Mouse (Mus musculus) hindbrain, embryonic 11.5 days (tissue): ENCODE measurements around the gene Mdm4. TPM values are rescaled to one million over a fixed set of nuclear protein-coding genes. Genes with fewer than 3 reads are reported as not detected.

ENCODE experiments used
- ATAC-seq: fragments of 200-750 bp; cut with Nextera tagmentation; 2 replicates; pipeline ENCODE4 v1.8.0; 2017; ENCODE audit warnings: mild to moderate bottlenecking, moderate TSS enrichment, moderate library complexity; ENCODE audit not compliant: low FRiP score
- DNase-seq: peaks from one replicate; pipeline ENCODE4 v3.0.0-alpha.2; 2015; ENCODE audit warnings: low spot score
- H3K27ac ChIP-seq: fragments of 300-500 bp; sonication (generic); 2 replicates; pipeline ENCODE4 v1.5.1; 2014; ENCODE audit warnings: mild to moderate bottlenecking, low read depth, low read length
- H3K27me3 ChIP-seq: fragments of 300-500 bp; sonication (generic); 2 replicates; pipeline ENCODE4 v1.6.1; 2014; ENCODE audit warnings: mild to moderate bottlenecking, low read length, moderate library complexity, mixed read lengths; ENCODE audit not compliant: control insufficient read depth, insufficient read depth
- H3K36me3 ChIP-seq: fragments of 300-500 bp; sonication (generic); 2 replicates; pipeline ENCODE4 v1.6.1; 2014; ENCODE audit warnings: mild to moderate bottlenecking, low read length, moderate library complexity, mixed read lengths; ENCODE audit not compliant: control insufficient read depth, insufficient read depth
- H3K4me1 ChIP-seq: fragments of 300-500 bp; sonication (generic); replicated peaks from 2 replicates; pipeline ENCODE4 v1.6.1; 2014; ENCODE audit warnings: low read length, mixed read lengths; ENCODE audit not compliant: control insufficient read depth, insufficient read depth
- H3K4me2 ChIP-seq: fragments of 300-500 bp; sonication (generic); replicated peaks from 2 replicates; pipeline ENCODE4 v1.6.1; 2014; ENCODE audit warnings: mild to moderate bottlenecking, low read depth, low read length
- H3K4me3 ChIP-seq: fragments of 300-500 bp; sonication (generic); 2 replicates; pipeline ENCODE4 v1.5.1; 2014; ENCODE audit warnings: low read depth, low read length
- H3K9ac ChIP-seq: fragments of 300-500 bp; sonication (generic); 2 replicates; pipeline ENCODE4 v1.6.1; 2014; ENCODE audit warnings: low read depth, low read length
- H3K9me3 ChIP-seq: fragments of 300-500 bp; sonication (generic); 2 replicates; pipeline ENCODE4 v1.6.1; 2016; ENCODE audit warnings: low read length; ENCODE audit not compliant: control insufficient read depth
- WGBS: fragments of 180-500 bp; shearing (Covaris S2); extraction: QIAGEN DNeasy Blood & Tissue Kit; methylation state at CpG from one replicate; pipeline ENCODE4 v1.1.7; 2014; 5-methylcytosine and 5-hydroxymethylcytosine counted together
- polyA plus RNA-seq: library from polyadenylated mRNA; unstranded; fragments of >200 nt; fragmentation: Nextera tagmentation; extraction: Ambion mirVana; gene quantifications from 2 replicates; pipeline ENCODE4 v1.2.1, GENCODE M21; 2014

Gene Mdm4
- polyA plus RNA-seq, result 36.6 and 61.7 TPM in 2 replicates

DNA sequence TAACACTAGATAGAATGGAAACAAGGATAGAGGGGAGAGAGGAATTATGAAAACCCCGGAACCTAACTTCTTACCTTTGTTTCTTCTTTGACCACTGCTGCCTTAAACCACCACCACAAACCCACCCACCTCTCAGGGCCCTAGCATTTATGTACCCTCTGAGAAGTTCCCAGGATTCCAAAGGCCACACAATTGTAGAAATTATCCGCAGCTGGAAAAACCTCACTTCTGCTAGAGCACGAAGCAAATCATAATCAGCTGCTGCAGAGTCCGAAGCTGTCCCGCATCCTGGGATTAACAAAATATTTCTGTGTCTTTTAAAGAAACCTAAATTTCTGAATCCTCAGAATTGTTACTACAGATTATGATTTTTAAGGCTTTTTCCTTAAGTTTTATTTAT, at the start of gene Mdm4:
TSS of gene Mdm4 (minus strand) at position 101 of the 400 bp plus-strand sequence.
- DNase-seq, result no peak
- H3K9me3 ChIP-seq, result no peaks in the 10 kb centered on the region
- H3K9ac ChIP-seq, result no peak within 1 kb of the TSS
- no peaks in the 10 kb centered on the region for H3K27me3 ChIP-seq
- H3K4me1 ChIP-seq, result no peaks in the 10 kb centered on the region
- no peak within 1 kb of the TSS for H3K4me2 ChIP-seq
- no peak within 1 kb of the TSS for H3K4me3 ChIP-seq
- ATAC-seq, result no peak
- H3K27ac ChIP-seq, result no peak within 1 kb of the TSS
- WGBS, result 96% methylated on average over 5 of the region's 5 CpGs
- H3K36me3 ChIP-seq, result no peaks in the 10 kb centered on the region

DNA sequence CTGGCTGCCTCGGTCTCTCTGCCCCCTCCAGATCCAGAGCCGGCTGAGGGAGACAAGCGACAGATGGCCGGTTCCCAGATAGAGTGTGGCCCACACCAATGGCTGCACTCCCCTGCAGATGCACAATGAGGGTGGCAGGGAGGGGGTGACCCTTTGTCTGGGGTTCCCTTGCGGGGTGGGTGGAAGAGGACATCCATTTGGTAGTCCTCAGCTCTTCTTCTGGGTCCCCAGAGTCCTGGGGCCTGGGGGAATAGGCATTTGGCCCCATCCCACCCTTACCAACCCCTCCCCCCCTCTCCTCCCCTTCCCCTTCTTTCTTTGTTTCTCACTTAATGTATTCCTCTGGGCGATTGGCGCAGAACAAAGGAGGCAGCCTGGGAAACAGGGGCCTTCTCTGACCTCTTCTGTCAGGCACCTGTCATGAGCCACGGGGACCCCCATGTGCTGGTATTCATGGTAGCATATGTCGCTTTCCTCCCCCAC, 49.8 kb upstream of the Mdm4 start:
- ATAC-seq (peak; percentile 91), DNase-seq (peak; percentile 83)
- Histone ChIP-seq H3K36me3 (no peaks in the 10 kb centered on the region), H3K4me1 (peaks cover 8% of the 10 kb centered on the region), H3K4me2 (peak overlapping the region; percentile 23; the same call in 1 of the 2 replicates), H3K27me3 (no peaks in the 10 kb centered on the region), H3K9me3 (no peaks in the 10 kb centered on the region), H3K27ac (peak overlapping the region; percentile 98), H3K4me3 (no peak overlapping the region), H3K9ac (peak overlapping the region; percentile 35)
- 3% methylated on average over 8 of the region's 9 CpGs for WGBS

DNA sequence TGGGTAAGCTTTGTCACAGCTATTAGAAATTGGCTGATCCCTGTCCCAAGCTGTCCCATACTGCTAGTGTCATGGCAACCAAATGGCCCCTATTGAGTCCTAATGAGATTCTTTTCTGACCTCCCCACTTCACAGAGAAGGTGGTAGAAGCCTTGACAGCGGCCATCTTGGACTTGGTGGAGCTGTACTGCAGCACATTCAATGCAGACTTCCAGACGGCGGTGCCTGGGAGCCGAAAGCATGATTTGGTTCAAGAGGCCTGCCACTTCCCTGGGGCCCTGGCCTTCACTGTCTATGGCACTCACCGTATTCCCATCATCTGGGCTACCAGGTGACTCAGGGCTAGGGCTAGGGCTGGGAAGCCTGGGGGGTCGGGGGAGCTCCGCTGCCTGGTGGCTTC, 49.1 kb upstream of the Mdm4 start:
- no peak overlapping the region for H3K4me3 ChIP-seq
- H3K27me3 ChIP-seq, result no peaks in the 10 kb centered on the region
- peak overlapping the region; percentile 98 for H3K27ac ChIP-seq
- H3K4me1 ChIP-seq, result peaks cover 8% of the 10 kb centered on the region
- DNase-seq (peak; percentile 74), ATAC-seq (peak; percentile 65)
- peaks cover 3% of the 10 kb centered on the region; the same call in 1 of the 2 replicates for H3K36me3 ChIP-seq
- H3K4me2 ChIP-seq, result peak overlapping the region; percentile 23; the same call in 1 of the 2 replicates
- WGBS, result 41% methylated on average over 7 of the region's 7 CpGs
- no peaks in the 10 kb centered on the region for H3K9me3 ChIP-seq
- H3K9ac ChIP-seq, result peak overlapping the region; percentile 35

DNA sequence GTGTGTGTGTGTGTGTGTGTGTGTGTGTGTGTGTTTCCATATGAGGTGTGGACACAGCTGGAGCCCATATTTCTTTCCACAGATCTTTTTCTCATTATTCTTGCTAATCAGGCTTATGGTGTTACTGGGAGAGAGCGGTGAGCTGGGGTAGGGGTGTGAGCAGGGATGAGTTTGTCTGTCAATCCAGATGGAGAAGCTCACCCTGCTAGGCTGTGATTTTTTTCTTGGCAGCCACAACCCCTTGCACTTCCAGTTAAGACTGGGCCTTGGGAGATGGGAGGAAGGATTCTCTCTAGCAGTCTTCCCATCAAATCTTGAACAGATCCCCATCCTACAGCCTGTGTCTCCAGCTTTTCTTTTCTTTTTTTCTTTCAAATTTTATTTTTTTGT, 48.0 kb upstream of the Mdm4 start:
- Histone ChIP-seq H3K36me3 (peaks cover 7% of the 10 kb centered on the region; the same call in 1 of the 2 replicates), H3K4me3 (no peak overlapping the region), H3K4me2 (no peak overlapping the region), H3K4me1 (peaks cover 8% of the 10 kb centered on the region), H3K9ac (no peak overlapping the region), H3K27ac (peak overlapping the region; percentile 98; the same call in 1 of the 2 replicates), H3K9me3 (no peaks in the 10 kb centered on the region), H3K27me3 (no peaks in the 10 kb centered on the region)
- DNase-seq, result no peak
- 75% methylated on average over 1 of the region's 1 CpGs for WGBS
- ATAC-seq, result no peak

DNA sequence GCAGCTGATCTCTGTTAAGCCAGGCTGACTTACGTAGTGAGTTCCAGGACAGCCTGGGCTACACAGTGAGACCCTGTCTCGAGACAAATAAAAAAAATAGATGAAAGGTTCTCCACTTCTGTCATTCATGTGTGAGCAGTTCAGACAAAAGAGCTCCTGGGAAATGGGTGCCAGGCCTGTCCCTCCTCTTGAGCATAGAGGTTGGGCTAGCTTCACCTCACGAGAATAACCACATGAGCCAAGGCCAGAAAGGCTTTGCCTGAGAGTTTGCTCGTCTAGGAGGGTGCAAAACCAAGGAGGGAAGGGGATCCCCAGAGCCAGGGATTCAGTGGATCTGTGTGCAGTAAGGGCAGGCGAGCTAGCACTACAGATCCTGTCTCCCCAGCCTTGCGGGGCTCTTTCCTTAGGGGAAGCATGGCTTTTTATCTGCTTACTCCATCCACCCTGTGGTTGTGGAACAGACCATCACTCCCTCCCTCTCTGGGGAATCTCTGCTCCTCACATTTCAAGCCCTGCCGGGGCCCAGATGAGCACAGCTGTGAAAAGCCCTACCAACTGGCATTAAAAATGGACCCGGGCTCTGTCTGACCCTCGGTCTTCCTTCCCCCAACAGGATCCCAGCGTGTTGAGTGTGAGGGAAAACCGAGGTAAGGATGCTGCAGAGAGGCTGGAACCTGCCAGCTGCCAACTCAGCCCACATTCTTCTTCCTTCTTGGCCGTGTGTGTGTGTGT, 47.4 kb upstream of the Mdm4 start:
- DNase-seq, result peak; percentile 28
- WGBS, result 55% methylated on average over 11 of the region's 12 CpGs
- Histone ChIP-seq H3K9me3 (no peaks in the 10 kb centered on the region), H3K27me3 (no peaks in the 10 kb centered on the region), H3K4me2 (no peak overlapping the region), H3K9ac (no peak overlapping the region), H3K27ac (peak overlapping the region; percentile 67), H3K4me1 (peaks cover 8% of the 10 kb centered on the region), H3K4me3 (no peak overlapping the region), H3K36me3 (peaks cover 7% of the 10 kb centered on the region)
- no peak for ATAC-seq

DNA sequence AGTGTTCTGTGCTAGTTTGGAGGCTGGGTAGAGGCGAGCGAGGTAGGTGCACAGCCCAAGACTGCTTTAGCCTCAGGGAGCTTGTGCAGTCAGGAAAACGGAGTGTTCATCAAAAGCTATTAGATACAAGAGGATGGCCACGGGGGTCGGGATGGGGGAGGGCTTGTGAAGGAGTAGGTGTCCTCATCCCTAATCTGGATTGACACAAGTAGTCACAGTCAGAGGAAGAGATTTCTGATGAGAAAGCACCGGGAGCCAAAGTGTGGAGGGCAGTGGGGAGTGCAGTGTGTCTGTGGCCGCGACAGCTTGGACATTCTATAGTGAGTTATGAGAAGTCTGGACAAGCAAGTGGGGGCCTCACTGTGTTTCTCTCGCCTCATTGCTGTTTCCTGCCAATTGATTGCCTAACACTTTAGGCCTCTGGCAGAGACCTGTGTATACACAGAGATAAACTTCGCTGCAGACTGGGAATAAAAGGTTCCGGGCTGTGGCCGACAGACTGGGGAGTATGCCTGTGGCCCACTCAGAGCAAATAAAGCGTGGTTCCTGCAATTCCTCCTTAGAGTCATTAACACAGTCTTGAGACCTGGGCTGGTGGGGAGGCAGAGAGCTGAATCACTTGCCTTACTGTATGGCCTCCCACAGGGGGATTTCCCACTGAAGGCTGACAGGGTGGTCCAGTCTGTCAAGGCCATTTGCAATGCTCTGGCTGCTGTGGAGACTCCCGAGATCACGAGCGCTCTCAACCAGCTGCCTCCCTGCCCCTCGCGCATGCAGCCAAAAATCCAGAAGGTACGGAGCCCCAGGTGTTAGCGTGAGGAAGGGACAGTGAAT, 46.5 kb upstream of the Mdm4 start:
- H3K9me3 ChIP-seq, result no peaks in the 10 kb centered on the region
- H3K36me3 ChIP-seq, result peaks cover 7% of the 10 kb centered on the region
- H3K27ac ChIP-seq, result peak overlapping the region; percentile 67
- no peak for ATAC-seq
- peaks cover 8% of the 10 kb centered on the region for H3K4me1 ChIP-seq
- no peaks in the 10 kb centered on the region for H3K27me3 ChIP-seq
- H3K4me2 ChIP-seq, result no peak overlapping the region
- peak; percentile 34 for DNase-seq
- WGBS, result 56% methylated on average over 20 of the region's 20 CpGs
- no peak overlapping the region for H3K9ac ChIP-seq
- H3K4me3 ChIP-seq, result no peak overlapping the region

DNA sequence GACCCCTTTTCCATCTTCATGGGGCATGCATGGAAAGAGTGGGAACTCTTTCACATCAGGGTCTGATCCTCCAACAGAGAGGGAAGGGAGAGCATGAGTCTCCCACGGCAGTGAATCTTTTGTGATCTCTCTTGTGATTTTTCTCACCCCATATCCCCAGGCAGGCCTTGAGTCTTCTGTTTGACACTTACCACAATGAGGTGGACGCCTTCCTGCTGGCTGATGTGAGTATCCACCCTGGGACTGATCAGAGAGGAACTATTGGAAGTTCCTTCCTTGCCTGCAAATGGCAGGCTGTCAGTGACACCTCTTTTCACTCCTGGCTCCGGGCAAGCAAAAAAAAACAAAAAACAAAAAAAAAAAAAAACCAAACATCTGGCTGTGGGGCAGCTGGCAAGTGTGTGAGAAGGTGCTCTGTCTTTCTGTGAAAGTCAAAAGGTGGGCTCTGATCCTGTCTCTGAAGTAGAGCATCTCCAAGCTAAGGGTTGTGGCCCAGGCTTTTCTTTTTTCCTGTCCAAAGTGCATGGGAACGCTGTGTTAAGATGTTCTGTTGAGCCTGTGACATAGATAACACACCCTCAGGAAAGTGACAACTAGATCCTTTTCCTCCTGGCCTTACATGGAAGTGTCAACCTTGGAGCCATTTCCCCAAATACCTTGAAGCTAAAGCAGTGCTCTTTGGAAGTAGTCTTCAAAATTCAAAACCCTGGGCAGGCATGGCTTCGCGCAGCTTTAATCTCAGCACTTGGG, 45.5 kb upstream of the Mdm4 start:
- no peak for DNase-seq
- no peaks in the 10 kb centered on the region for H3K27me3 ChIP-seq
- H3K4me3 ChIP-seq, result no peak overlapping the region
- H3K27ac ChIP-seq, result peak overlapping the region; percentile 67; the same call in 1 of the 2 replicates
- 79% methylated on average over 6 of the region's 6 CpGs for WGBS
- no peak overlapping the region for H3K9ac ChIP-seq
- H3K36me3 ChIP-seq, result peaks cover 9% of the 10 kb centered on the region
- ATAC-seq, result no peak
- H3K4me1 ChIP-seq, result peaks cover 6% of the 10 kb centered on the region
- H3K9me3 ChIP-seq, result no peaks in the 10 kb centered on the region
- H3K4me2 ChIP-seq, result no peak overlapping the region

DNA sequence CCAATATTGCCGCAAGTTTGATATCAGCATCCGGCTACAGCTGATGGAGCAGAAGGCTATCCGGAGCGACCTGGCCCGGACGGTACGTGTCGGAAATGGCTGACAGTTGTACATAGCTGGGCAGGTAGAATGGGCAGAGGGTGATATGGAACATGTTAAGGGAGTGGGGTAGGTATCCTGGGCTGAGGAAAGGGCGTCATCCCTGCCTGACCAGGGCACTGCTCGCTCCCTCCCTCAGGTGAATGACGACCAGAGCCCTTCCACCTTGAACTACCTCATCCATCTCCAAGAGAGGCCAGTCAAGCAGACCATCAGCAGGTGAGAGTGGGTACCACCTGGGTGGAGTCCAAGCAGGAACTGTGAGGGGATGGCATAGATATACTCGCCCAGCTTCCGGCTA, 44.2 kb upstream of the Mdm4 start:
- Histone ChIP-seq H3K9ac (no peak overlapping the region), H3K36me3 (peaks cover 9% of the 10 kb centered on the region), H3K27ac (no peak overlapping the region), H3K27me3 (no peaks in the 10 kb centered on the region), H3K4me2 (no peak overlapping the region), H3K9me3 (no peaks in the 10 kb centered on the region), H3K4me3 (no peak overlapping the region), H3K4me1 (peaks cover under 1% of the 10 kb centered on the region)
- ATAC-seq, result no peak
- no peak for DNase-seq
- 94% methylated on average over 13 of the region's 13 CpGs for WGBS
